Mouse (Mus musculus): ENCODE data around the gene Rnaseh1. TPM values are rescaled to one million over a fixed set of nuclear protein-coding genes. Genes with fewer than 3 reads are reported as not detected.

Rnaseh1 gene
- 1 to 10 TPM; 5.2 to 7.2 TPM for total RNA-seq (2021)
- long read RNA-seq, experiment 1, transcript Rnaseh1-201 (8 exons, 1,455 nt) = major isoform, 8 of 10 reads
- long read RNA-seq, experiment 1, partial matches to known transcripts = 1 of 10 reads
- long read RNA-seq, experiment 1, other reads (novel, unspliced or antisense) = 1 of 10 reads
- long read RNA-seq, experiment 2, partial matches to known transcripts = 0 of 4 reads
- long read RNA-seq, experiment 2, other reads (novel, unspliced or antisense) = 1 of 4 reads

- peak; percentile 89 for DNase-seq
Observed at GRCm38 (mm10) chr12:28649141-28650110, at the start of gene Rnaseh1. Rnaseh1 (plus strand) TSS chr12:28649602.

- DNase-seq = no peak
Observed at GRCm38 (mm10) chr12:28602259-28602658, 47.1 kb upstream of the Rnaseh1 start.

GRCm38 (mm10) chr12:28603494-28603893 lies 45.9 kb upstream of the Rnaseh1 start:
- DNase-seq = no peak

- no peak for DNase-seq
Observed at GRCm38 (mm10) chr12:28607546-28608305, 41.7 kb upstream of the Rnaseh1 start.

- DNase-seq = no peak
Observed at GRCm38 (mm10) chr12:28612391-28612790, 37.0 kb upstream of the Rnaseh1 start.

- DNase-seq = no peak
Observed at GRCm38 (mm10) chr12:28614401-28614800, 35.0 kb upstream of the Rnaseh1 start.

GRCm38 (mm10) chr12:28617297-28617696 lies 32.1 kb upstream of the Rnaseh1 start:
- no peak for DNase-seq

- DNase-seq = no peak
Observed at GRCm38 (mm10) chr12:28621451-28622166, 27.8 kb upstream of the Rnaseh1 start.

- DNase-seq = no peak
Observed at GRCm38 (mm10) chr12:28622167-28622532, 27.3 kb upstream of the Rnaseh1 start.

GRCm38 (mm10) chr12:28622641-28623040 lies 26.8 kb upstream of the Rnaseh1 start:
- DNase-seq = no peak

- DNase-seq = no peak
Observed at GRCm38 (mm10) chr12:28623195-28623594, 26.2 kb upstream of the Rnaseh1 start, which contains the start of gene Colec11. Colec11 (minus strand) TSS chr12:28623377.

GRCm38 (mm10) chr12:28624251-28624650 lies 25.2 kb upstream of the Rnaseh1 start:
- DNase-seq = no peak

- DNase-seq = no peak
Observed at GRCm38 (mm10) chr12:28625407-28625806, 24.0 kb upstream of the Rnaseh1 start.

- no peak for DNase-seq
Observed at GRCm38 (mm10) chr12:28627092-28627491, 22.3 kb upstream of the Rnaseh1 start.

- DNase-seq = no peak
Observed at GRCm38 (mm10) chr12:28628436-28628835, 21.0 kb upstream of the Rnaseh1 start.

- DNase-seq = no peak
Observed at GRCm38 (mm10) chr12:28635058-28635534, 14.3 kb upstream of the Rnaseh1 start.

- peak; percentile 85 for DNase-seq
Observed at GRCm38 (mm10) chr12:28635535-28636476, 13.6 kb upstream of the Rnaseh1 start, which contains the start of gene Rps7. Rps7 (minus strand) TSS chr12:28635953.

GRCm38 (mm10) chr12:28636543-28636942 lies 12.9 kb upstream of the Rnaseh1 start:
- DNase-seq = no peak

GRCm38 (mm10) chr12:28638778-28639177 lies 10.6 kb upstream of the Rnaseh1 start:
- no peak for DNase-seq

GRCm38 (mm10) chr12:28662628-28663027 lies 13.2 kb downstream of the Rnaseh1 start:
- DNase-seq = no peak
